Mouse (Mus musculus) kidney, adult 8-10 months (tissue): ENCODE results near the gene Guk1.
A peak's percentile ranks its signal among the peaks of the same experiment; 100 is the strongest.
"Not testable (repeated sequence)": the region's sequence is repeated elsewhere in the genome, so short reads cannot be mapped to it uniquely, and the experiment has no call there.

ENCODE experiments used
- DNase-seq, 2 experiments: peaks; one replicate each; pipeline ENCODE4 v3.0.0; 2022

Gene Guk1

GRCm38 (mm10) chr11:59192059-59192386 is at the start of gene Guk1:
Gene Guk1 (minus strand): TSS chr11:59192212.
- no peak for DNase-seq

GRCm38 (mm10) chr11:59239796-59240195 is 47.8 kb upstream of the Guk1 start:
- DNase-seq, result no peak

DNA sequence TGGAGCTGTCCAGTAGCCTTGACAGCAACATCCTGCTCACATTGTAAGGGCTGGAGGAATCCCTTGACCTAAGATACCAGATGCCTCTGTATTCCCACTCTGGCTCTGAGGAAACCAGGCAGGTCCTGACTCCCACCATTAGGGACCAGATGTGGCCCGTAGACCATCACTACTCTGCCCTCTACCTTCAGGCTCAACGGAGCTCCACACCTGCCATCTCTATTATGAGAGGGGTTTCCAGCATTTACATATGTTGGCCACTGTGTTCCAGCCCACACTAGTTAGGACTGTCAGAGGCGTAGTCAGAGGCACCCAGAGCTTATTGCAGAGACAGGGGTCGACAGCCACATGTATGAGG is 47.4 kb upstream of the Guk1 start:
- no peak for DNase-seq

GRCm38 (mm10) chr11:59238525-59239427 is 46.8 kb upstream of the Guk1 start:
- peak; percentile 64 to 75 for DNase-seq

DNA sequence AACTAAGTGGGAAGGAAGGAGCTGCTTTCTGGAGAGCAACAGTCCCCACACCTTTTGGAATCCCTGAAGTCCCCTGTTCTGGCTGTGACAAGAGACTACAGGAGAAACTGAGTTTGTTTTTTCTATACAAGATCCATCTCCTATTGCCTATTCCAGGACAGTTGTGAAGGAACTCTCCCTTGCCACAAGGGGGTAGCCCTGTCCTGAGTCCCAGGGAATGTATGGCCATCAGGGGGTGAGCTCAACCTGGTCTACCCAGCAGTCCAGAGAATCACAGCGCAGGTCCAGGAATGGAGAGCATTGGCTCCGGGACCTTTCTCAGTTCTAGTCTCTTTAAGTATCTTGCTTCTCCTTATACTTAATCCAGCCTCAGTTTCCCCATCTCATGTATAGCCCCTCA is 40.8 kb upstream of the Guk1 start:
- no peak for DNase-seq

DNA sequence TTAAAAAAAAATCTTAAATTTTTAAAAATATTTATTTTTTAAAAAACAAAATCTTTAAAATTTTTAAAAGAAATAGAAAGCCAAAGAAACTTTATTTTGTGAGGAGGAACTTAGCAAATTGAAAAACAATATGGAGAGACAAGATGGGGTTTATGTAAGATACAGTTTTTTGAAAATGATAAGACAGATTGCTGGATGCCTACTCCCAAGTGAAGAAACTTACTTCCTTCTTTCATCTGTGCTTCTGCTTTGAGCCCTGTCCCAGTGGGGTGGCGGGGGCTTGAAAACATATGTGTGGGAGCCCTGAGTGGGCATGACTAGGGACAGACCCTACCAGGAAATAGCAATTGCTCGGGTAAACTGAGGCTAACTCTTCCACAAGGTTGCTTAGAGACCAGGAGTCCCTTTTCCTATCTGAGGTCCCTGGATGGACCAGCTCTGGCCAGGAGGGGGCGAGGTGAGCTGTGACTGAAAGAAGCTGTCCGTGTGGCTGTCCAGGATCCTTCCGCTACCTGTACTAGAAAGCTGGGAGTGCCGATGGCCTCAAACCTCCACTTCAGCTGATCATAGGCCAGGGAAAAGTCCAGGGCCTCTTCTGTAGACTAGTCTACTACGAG is 38.2 kb upstream of the Guk1 start:
- peak; percentile 58 to 84 for DNase-seq

DNA sequence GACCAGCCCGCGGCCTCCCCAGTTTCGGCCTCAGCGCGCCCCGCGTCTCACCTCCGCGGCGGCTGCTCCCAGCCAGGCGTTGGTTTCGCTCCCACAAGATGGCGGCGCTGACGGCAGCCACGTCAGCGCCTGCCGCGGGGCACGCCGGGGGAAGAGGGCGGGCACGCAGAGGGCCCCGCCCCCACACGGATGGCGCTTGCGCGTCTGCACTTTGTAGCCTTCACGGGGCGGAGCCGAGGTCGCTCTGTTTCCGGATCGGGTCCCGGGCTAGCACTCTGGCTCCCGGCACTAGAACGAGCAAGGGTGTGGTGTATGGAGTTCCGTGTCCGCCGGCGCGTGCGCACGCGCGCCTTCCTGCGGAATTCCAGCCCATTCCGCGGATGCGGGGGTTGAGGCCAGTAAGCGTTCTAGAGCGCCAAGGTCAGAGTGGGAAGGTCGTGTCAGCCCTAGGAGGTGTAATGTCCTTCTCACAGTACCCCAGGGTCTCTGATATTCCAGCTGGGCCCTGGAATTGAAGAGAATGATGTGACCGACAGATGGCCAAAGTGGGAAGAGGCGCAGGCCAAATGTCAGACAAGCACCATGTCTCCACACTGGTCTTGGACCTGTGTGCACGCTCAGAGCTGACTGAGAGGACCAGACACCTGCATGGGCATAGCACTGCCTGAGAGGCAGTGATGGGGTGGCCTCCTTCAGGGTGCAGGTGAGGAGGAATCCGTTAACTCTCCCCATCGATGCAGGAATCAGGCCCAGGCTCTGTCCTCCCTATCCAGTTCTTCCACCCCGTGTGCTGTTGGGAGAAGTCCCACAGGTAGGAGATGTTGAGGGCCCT is 36.3 kb upstream of the Guk1 start, which contains the start of gene Arf1:
TSS of gene Arf1 (minus strand) at position 149 of the 832 bp plus-strand sequence.
- DNase-seq, result peak; percentile 95 to 97

DNA sequence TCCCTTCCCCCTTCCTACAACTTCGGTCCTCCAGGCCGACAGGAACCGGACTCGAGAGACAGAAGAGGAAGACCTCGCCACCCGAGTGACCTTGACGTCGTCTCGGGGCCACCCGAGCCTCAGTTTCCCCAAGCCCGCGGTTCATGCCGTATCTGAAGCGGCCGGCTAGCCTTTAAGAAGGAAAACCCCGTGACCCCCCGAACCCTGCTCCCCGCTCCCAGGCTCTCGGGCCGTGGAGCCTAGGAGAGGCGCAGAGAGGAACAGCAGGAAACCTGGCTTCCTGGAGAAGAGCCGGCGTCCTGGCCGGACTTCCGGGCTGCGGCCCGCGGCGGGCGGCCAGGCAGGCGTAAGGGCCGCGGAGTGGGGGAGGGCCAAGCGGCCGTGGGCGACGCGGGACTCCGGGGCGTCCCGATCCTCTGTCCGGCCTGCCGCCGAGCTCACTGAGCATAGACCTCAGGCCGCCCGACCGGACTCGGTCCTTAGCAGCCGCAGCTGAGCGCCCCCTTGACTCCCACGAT is 35.7 kb upstream of the Guk1 start:
- DNase-seq, result no peak

DNA sequence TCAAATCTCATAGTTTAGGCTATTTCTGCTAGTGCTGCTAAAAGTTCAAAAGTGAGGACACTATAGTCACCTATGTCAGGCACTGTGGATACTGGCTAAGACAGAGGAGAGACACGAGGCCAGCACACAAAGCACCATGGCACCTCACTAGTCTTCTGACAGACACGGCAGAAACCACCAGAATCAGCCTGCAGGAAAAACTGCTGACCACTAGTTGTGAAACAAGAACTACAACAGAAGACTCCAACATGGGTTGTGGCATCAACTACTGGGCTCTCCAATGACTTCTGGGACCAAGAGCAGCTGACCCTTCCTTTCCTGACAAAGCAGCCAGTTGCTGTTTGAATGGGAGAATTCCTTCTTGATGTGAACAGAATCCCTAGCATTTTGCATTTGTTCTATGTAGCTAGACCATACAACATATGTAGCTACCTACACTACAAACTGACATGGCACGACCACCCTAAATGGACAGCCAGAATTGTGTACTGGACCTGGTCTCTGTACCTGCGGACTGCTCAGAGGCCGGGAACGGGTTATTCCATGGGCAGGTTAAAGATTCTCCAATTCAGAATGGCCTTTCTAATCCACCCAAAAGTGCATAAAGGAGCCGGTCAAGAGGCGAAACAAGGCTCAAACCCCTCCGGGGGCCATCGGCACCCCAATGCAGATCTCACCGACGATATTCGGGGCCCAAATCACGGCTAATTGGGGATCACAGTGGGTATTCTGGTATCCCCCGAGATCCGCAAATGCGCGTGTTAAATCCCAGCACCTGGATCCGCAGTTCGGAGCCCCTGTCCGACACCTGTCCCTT is 35.0 kb upstream of the Guk1 start:
- peak in 1 of 2 experiments; percentile 46 for DNase-seq

GRCm38 (mm10) chr11:59226251-59226650 is 34.2 kb upstream of the Guk1 start:
- no peak for DNase-seq

DNA sequence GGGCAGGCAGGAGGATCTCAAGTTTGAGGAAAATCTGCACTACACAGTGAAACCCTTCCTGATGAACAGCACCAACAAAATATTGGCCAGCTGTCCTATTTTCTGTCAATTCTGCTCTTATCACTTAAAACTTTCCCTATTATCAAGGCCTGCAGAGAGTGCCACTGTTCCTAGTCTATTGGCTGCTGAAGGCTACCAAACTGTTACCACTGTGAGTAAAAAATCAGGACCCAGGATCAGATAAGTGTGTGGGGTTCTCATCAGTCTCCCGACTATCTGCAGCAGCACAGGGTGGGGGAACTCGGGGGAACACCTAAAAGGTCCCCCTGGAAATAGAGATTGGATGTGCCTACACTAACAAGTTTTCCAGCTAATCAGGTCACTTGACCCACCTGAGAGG is 33.2 kb upstream of the Guk1 start:
- DNase-seq, result no peak

- no peak for DNase-seq
These were observed 32.5 kb upstream of the Guk1 start for GRCm38 (mm10) chr11:59224470-59224869.

DNA sequence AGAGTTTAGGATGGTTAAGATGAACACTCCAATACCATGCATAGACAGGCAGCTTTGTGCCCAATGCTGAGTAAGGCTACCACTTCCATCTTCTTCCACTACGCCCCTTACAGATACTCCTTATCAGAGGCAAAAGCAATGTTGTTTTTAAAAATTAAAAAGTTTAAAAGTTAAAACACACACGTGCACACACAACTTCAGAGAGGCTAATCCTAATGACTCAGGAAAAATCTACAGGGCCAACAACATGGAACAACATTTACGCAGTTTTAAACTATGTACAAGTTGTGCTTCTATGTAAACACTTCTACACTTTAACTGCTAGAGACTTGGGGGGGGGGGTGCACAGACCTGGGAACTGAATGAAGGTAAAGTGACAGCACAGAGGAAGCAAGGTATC is 32.0 kb upstream of the Guk1 start:
- DNase-seq, result no peak

DNA sequence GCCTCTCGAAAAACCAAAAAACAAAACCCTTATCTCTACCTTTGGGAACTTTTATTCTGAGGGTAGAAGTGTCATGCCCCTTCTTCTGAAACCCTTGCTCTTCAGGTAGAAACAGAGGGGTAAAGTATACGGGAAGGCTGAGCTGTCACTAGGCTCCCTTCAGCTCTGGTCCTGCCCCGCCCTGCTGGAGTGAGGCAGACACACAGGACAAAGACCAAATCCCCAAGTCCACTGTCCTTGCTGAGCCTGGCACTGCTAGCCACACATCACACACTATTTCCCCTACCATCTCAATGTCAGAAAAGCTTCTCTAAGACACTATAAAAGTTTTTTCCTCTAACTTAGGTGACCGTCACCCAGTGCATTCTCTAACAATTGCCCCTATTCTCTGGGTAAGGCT is 30.3 kb upstream of the Guk1 start:
- no peak for DNase-seq

DNA sequence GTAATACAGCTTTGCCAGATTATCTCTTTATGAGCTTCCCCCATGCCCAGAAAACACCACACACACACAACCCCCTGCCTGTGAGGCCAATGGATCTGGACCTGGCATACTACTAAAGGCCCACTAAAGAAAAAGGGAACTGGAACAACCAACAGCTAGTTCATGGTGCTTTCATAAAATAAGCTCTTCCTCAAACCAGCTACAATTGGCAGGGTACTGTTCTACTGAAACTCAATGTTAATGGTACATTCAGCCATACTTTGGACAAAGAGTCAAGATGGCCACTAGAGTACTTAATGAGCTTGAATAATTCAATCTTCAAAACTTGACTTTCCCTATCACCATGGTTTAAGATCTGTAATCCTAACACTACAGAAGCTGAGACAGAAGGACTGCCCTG is 29.6 kb upstream of the Guk1 start:
- no peak for DNase-seq

GRCm38 (mm10) chr11:59219064-59219463 is 27.1 kb upstream of the Guk1 start:
- DNase-seq, result peak in 1 of 2 experiments; percentile 49

DNA sequence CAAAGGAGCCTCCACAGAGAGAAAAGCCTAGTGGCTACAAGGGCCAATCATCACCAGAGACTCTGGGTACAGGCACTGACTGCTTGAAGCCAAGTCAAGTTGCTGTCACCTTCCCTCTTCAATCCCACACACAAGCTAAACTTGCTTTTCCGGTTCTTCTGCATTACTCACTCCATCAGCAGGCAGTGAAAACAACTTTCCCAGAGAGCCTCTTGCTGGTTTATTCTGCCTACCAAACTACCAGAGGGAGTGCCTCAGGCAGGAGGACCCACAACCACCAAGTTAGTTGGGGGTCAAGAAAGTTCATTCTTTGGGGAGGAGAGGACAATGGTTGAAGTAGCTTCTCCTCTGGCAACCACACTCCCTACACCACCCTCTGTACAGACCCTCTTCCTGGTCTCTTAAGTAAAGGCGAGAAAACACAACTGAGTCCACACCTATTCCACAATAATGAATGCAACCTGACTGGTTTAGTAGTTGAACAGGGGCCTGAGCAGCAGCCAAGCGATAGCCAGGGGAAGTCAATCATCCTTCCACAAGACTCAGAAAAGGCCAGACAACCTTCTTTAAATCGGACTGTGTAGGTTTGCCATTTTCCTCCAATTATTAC is 26.5 kb upstream of the Guk1 start:
- DNase-seq, result peak; percentile 30 to 80

GRCm38 (mm10) chr11:59216955-59217354 is 24.9 kb upstream of the Guk1 start:
- DNase-seq, result no peak

GRCm38 (mm10) chr11:59212892-59213494 is 21.0 kb upstream of the Guk1 start:
- DNase-seq, result no peak

GRCm38 (mm10) chr11:59212320-59212719 is 20.3 kb upstream of the Guk1 start:
- not testable (repeated sequence) for DNase-seq

- not testable (repeated sequence) for DNase-seq
These were observed 19.5 kb upstream of the Guk1 start for GRCm38 (mm10) chr11:59211561-59211960.
